In the genomic region with DNA sequence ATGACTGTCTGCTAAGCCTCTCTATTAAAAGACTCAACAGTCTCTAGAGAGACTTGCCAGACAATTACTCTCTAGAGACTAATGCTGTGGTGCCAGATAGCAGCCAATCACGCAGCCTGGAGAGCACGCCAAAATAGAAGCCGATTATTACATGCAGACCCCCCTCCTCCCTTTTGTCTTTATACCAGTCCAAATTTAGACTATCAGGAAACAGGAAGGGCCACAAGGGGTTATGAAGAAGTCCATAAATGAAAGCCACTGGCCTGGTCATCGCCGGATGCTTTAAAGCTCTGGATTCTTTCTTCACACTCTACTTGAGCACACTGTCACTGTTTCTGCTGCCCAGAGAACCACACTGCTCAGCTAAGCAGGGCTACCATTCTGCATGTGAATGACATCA, we compare ENCODE assay signal across 17 mouse cellular contexts.
DNase-seq lines count a peak whose midpoint lies in the region; ATAC-seq lines count a peak whose summit lies in the region.
"Had no signal": no experiment of that assay in that cellular context is flagged by ENCODE, and none has a peak within 500 bp of the region (broad histone marks: within the 10 kb centered on the region; RNA-seq: fewer than 3 reads in every experiment).

No protein-coding gene starts in this region.

- ATAC-seq in heart, embryonic 13.5 days (ENCODE audit: extremely low read depth, insufficient number of reproducible peaks, low FRiP score, low TSS enrichment) = no peak
- no peak for ATAC-seq in kidney, embryonic 14.5 days (ENCODE audit: low FRiP score, low TSS enrichment)
- ATAC-seq in forebrain, embryonic 13.5 days = no peak
- ATAC-seq: hindbrain, postnatal 0 days had no signal

- no peak overlapping the region for H3K27ac ChIP-seq in heart, embryonic 13.5 days (replicated peaks)
- no peak overlapping the region for H3K27ac ChIP-seq in kidney, embryonic 14.5 days (ENCODE audit: low read depth, low read length)
- H3K27ac ChIP-seq in forebrain, embryonic 13.5 days = no peak overlapping the region
- H3K27ac ChIP-seq: forebrain, embryonic 10.5 days; hindbrain, postnatal 0 days; limb, embryonic 12.5 days; liver, embryonic 15.5 days had no signal

- H3K27me3 ChIP-seq in heart, embryonic 13.5 days (replicated peaks) = no peaks in the 10 kb centered on the region
- no peaks in the 10 kb centered on the region for H3K27me3 ChIP-seq in kidney, embryonic 14.5 days (ENCODE audit: control insufficient read depth, insufficient read depth, low read length)
- no peaks in the 10 kb centered on the region for H3K27me3 ChIP-seq in forebrain, embryonic 13.5 days
- H3K27me3 ChIP-seq: limb, embryonic 12.5 days; liver, embryonic 15.5 days; megakaryocyte, embryonic 14.5 days had no signal

- intact Hi-C loops in heart, postnatal 25 days (cut with DNase I) = no loop called here
- intact Hi-C loops in heart, postnatal 10 days (cut with DNase I) = no loop called here

- no peak overlapping the region for H3K4me3 ChIP-seq in heart, embryonic 13.5 days
- H3K4me3 ChIP-seq in kidney, embryonic 14.5 days (ENCODE audit: low read length) = no peak overlapping the region
- no peak overlapping the region for H3K4me3 ChIP-seq in forebrain, embryonic 13.5 days
- H3K4me3 ChIP-seq: forebrain, embryonic 10.5 days; limb, embryonic 12.5 days; liver, embryonic 15.5 days; megakaryocyte, embryonic 14.5 days; myocyte had no signal

- DNase-seq in heart, postnatal 25 days (ENCODE audit: low spot score) = no peak
- DNase-seq in kidney, adult 9 months = peak; percentile 23
- peak; percentile 10 to 14 for DNase-seq in heart, postnatal 10 days
- DNase-seq in kidney, postnatal 25 days = peak; percentile 9 to 33
- DNase-seq: cerebellum, adult 8-10 months; gastrocnemius, postnatal 10 days; midbrain, embryonic 14.5 days; thymus, postnatal 14 days had no signal

- 0 out of 2 replicates have a peak overlapping the region, but pooled peaks have one; percentile 7 for H3K4me2 ChIP-seq in heart, embryonic 13.5 days
- no peak overlapping the region for H3K4me2 ChIP-seq in kidney, embryonic 14.5 days (replicated peaks; ENCODE audit: low read depth, low read length)
- H3K4me2 ChIP-seq in forebrain, embryonic 13.5 days = no peak overlapping the region
- H3K4me2 ChIP-seq: limb, embryonic 12.5 days; liver, embryonic 15.5 days had no signal

- 53% methylated on average over 5 of the region's 5 CpGs for WGBS in heart, embryonic 13.5 days
- WGBS in kidney, embryonic 14.5 days = 74% methylated on average over 5 of the region's 5 CpGs
- 90% methylated on average over 5 of the region's 5 CpGs for WGBS in forebrain, embryonic 13.5 days

- H3K4me1 ChIP-seq in heart, embryonic 13.5 days = peaks cover 10% of the 10 kb centered on the region
- no peaks in the 10 kb centered on the region for H3K4me1 ChIP-seq in kidney, embryonic 14.5 days (ENCODE audit: control insufficient read depth, insufficient read depth, low read length)
- H3K4me1 ChIP-seq in forebrain, embryonic 13.5 days = no peaks in the 10 kb centered on the region
- H3K4me1 ChIP-seq: limb, embryonic 12.5 days; liver, embryonic 15.5 days; megakaryocyte, embryonic 14.5 days had no signal

- no peaks in the 10 kb centered on the region for H3K9me3 ChIP-seq in heart, embryonic 13.5 days
- H3K9me3 ChIP-seq in kidney, embryonic 14.5 days (ENCODE audit: control insufficient read depth, low read length) = no peaks in the 10 kb centered on the region
- no peaks in the 10 kb centered on the region for H3K9me3 ChIP-seq in forebrain, embryonic 13.5 days (replicated peaks)
- H3K9me3 ChIP-seq: forebrain, embryonic 10.5 days; limb, embryonic 12.5 days; liver, embryonic 15.5 days had no signal

- no peak overlapping the region for H3K9ac ChIP-seq in heart, embryonic 13.5 days
- H3K9ac ChIP-seq in kidney, embryonic 14.5 days (ENCODE audit: low read depth, low read length) = no peak overlapping the region
- no peak overlapping the region for H3K9ac ChIP-seq in forebrain, embryonic 13.5 days
- H3K9ac ChIP-seq: limb, embryonic 12.5 days; liver, embryonic 15.5 days had no signal

- no peaks in the 10 kb centered on the region for H3K36me3 ChIP-seq in heart, embryonic 13.5 days
- no peaks in the 10 kb centered on the region for H3K36me3 ChIP-seq in kidney, embryonic 14.5 days (ENCODE audit: control insufficient read depth, insufficient read depth, low read length)
- no peaks in the 10 kb centered on the region for H3K36me3 ChIP-seq in forebrain, embryonic 13.5 days (ENCODE audit: poor library complexity, severe bottlenecking)
- H3K36me3 ChIP-seq: forebrain, embryonic 10.5 days; limb, embryonic 12.5 days; liver, embryonic 15.5 days had no signal
